Mouse (Mus musculus) brain, adult 2 months (tissue): ENCODE measurements around the gene Slc11a2.
"Not testable (repeated sequence)": the region's sequence is repeated elsewhere in the genome, so short reads cannot be mapped to it uniquely, and the experiment has no call there.

Experiments
- DNase-seq: peaks from one replicate; pipeline ENCODE4 v3.0.0; 2011; ENCODE audit warnings: low read depth, low spot score

Gene Slc11a2

DNA sequence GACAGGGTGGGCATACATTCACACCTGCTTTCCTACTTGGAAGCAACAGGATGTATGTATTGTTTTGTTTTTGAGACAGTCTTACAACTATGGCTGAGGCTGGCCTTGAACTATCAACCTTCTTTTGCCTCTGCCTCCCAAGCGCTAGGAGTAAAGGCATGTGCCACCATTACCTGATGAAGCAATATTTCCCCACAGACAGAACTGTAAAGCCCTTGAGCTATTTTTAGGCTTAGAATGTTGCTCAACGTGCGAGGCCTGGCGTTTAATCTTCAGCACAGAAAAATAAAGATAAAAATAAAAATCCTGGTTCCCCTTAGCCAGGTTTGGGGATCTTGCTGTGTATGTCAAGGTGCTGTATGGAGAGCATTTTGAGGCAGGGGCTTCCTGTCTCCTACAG, 11.2 kb upstream of the Slc11a2 start:
- no peak for DNase-seq

DNA sequence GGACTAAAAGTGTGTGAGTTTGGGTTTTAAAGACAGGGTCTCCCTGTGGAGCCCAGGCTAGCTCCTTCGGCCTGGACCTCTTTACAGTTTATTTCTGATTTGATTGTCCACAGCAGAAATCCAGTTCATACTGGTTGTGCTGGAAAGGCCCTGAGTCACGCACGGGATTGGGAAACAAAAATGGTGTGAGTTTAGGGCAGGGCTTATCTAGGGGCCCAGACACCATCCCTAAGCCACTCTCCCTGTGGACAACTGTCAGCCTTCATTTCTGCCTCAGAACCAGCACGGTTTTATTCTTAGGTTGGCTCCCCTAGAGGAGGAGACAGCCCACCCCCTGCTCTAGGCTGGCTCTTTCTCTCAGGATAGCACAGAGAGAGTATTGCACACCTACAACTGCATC, 8.4 kb upstream of the Slc11a2 start:
- no peak for DNase-seq

DNA sequence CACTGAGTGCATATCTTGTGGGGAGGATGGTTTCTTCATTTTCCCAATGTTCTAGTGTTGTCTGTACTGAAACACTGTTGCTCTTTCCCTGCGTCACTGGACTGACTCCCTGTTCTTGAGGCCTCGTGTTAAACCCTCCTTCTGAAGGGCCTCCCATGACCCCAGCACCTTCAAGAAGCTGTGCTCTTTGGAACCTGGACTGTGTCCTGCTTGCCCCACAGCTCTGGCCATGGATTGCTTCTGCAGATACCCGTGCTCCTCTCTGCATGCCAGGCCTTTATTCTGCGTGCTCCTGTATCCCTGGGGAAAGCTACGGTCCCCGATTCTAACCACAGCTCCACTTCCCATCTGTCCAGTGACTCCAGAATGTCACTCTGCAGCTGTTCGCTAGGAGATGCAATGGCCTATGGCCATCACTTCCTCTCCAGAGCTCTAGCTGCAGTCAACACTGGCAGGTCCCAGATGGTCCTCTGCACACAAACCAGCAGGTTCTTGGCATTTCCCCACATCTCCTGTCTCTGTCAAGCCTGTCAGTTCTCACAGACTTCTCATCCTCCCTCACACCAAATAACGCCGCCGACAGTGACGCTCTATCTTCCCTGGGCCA, 5.2 kb upstream of the Slc11a2 start:
- peak; percentile 86 for DNase-seq

DNA sequence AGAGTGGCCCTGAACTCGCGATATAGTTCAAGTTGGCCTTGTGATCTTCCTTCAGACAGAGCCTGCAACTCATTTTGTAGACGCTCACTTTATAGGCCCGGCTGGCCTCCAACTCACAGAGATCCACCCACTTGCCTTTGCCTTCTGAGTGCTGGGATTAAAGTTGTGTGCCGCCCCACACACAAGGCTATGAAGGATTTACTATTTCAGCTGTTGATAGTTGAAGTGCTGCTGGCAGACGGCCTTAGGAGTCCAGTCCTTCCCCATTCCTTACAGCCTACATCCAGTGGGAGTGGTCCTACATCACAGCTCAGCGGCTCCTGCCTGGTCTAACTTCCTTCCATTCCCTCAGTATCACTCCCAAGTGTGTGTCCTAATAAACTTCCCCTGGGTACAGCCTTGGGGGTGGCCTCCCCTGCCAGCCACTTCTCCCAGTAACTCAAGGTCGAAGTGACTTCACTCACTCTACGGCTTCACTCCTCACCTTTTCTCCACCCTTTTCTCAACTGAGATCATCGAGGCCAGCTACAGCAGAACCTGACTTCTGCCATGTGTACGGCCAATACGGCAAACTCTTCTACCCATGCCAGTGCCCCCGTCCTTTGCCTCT, 3.5 kb upstream of the Slc11a2 start:
- no peak for DNase-seq

- DNase-seq: peak; percentile 44
These were observed 956 bp downstream of the Slc11a2 start for GRCm38 (mm10) chr15:100423916-100424315.

DNA sequence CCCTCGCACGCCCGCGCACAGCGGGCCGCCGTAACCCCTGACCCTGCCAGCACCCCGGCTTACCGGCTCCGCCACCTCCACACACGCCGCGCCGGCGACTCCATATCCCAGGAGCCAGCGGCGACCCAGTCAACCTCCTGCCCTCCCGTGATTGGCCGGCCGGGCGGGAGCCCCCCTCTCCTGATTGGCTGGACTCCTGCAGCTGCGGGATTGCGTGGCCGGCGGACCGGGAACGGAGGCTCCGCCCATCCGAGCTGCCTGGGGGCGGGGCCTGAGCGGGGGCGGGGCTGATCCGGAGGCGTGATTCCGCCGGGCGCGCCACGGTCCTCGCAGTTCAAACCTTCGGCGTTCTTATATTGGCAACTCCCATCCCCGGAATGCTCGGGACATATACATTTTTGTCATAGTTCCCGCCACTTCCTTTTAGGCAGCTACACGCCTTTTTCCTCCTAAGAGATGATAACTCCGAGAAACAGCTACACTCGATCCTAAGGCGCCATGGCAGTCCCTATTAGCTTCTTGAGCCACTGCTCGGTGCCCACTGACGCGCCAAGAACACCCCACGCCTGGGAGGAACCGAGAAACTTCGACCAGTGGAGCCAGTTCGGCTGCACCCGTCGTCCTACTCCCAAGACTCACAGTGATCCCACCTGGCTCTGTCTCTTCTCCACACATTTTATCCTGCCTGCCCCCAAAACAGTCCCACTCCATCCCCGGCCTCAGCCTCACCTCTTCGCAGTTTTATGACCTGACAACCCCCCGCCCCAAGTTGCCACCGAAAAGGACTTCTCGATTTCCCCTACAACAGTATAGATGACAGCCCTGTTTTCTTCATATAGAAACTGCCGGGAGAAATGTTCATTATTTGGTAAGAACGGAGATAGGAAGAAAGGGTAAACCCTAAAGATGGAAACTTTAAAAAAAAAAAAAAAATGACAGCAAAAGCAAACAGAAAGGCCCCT, 1.7 kb downstream of the Slc11a2 start:
- peak; percentile 98 for DNase-seq

GRCm38 (mm10) chr15:100422476-100422875, 2.4 kb downstream of the Slc11a2 start:
- peak; percentile 40 for DNase-seq

DNA sequence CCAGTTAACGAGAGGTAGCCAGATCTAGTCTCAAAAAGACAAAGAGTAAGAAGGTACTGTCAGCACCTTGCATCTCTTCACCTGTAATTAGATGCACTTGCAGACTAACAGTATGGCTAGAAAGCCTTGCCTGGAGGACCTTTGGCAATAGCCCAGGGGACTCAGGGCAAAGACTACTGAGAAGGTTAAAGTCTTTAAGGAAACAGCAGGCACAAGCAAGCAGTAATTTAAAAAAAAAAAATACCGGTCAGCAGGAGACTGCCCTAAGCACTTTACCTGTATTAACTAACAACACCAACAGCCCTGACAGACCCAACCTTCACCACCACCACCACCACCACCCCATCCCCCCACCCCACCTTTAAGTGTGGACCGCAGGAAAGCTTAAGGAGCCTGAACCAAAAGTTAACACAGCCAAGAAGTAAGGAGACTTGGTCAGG, 3.1 kb downstream of the Slc11a2 start, which contains the start of gene Gm5475:
TSS of gene Gm5475 (plus strand) at position 390 of the 440 bp plus-strand sequence.
- DNase-seq: not testable (repeated sequence)

DNA sequence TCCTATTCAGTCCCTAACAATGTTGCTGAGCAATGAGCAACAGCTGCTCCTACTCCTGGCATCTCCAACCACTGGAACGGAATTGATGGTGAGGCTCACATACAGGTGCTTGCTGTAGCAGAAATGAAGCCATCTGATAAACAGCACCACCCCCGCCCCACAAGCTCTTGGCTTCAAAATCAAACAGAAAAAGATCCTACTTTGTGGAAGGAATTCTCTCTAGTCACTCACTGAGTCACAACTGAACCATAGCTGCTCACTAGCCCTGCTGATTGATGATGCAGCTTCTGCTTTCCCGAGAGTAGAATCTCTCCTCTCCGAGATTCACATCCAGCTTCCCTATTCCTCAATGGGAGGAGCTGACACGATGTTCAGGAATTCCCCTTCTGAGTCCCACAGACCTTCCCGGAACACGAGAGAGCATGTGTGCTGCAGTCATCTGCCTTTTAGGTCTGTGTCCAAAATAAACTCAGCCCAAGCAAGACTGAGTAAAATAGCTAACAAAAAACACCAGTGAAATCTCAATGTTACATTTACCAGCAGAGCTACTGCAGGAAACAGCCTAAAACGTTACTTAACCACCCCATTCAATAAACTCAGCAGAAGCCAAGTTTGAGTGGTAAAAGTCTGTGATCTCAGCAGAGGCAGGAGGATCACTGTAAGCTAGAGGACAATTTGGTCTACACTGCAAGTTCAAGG, 3.7 kb downstream of the Slc11a2 start:
- DNase-seq: peak; percentile 54

DNA sequence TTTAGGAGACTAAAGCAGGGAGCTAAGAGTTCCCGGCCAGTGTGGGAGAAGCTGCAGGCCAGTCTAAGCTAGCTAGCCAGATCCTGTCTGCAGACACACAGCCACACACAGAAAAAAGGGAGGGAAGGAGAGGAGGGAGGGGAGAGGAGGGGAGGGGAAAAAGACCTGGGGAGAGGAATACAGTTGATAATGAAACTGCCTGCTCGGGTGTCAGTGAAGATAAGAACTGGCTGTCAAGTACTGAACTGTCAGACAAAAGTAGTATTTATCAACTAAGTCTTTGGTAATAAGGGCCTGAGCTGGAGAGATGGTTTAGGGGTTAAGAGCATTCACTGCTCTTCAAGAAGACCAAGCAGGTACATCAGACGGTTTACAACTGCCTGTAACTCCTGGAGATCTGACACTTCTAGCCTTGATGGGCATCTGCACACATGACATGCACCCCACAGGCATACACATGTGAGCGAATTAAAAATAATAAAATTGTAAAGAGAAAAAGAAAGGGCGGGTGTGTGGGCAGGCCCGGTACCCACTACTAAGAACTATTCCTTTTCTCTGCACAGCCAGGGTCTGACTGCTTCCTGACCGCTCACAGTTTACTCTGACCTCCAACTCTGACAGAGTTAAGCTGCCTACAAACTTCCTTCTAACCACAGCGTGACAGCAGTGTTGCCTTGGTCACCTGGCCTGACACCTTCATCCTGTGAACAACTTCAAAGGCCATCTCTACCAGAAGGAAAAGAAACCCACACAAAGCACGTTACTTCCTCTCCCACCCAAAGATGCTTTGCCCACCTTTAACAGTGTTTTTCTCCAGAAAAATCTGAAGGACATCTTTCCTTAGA, 4.7 kb downstream of the Slc11a2 start:
- DNase-seq: no peak

- DNase-seq: peak; percentile 10
These were observed 5.6 kb downstream of the Slc11a2 start for GRCm38 (mm10) chr15:100419311-100419710.

- DNase-seq: no peak
These were observed 6.9 kb downstream of the Slc11a2 start for GRCm38 (mm10) chr15:100417854-100418450.

DNA sequence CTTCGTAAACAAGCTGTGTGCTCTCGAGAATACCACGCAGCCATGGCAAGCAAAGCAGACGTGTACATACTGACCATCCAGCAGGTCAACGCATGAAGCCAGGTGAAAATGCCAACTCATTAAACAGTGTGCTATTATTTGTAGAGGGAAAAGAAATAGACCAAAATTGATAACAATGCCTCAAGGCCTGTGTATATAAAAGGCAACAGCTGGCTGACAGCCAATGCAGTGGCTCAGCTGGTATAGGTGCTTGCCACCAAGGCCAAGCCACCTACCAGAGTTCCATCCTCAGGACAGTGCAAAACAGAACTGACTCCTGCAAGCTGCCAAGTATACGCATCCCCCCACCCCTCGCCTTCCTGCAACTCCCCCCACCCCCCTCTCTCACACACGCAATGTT, 9.2 kb downstream of the Slc11a2 start:
- DNase-seq: no peak

DNA sequence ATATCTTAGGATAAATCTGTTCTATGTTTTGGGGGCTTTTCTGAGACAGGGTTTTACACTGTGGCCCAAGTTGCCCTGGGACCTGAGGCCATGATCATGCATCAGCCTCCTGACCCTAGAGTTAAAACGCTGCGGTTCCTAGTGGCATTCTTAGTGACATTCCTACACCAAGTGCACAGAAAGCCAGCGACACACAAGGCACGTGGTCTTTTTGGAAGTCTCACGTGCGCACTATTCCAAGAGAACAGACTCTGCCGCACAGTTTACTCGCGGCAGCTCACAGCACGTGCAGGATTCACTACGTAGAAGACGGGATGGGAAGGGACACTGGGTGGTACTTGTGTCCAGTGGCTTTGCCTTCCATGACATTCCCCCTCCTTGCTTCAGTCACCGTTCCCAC, 9.9 kb downstream of the Slc11a2 start:
- DNase-seq: no peak

DNA sequence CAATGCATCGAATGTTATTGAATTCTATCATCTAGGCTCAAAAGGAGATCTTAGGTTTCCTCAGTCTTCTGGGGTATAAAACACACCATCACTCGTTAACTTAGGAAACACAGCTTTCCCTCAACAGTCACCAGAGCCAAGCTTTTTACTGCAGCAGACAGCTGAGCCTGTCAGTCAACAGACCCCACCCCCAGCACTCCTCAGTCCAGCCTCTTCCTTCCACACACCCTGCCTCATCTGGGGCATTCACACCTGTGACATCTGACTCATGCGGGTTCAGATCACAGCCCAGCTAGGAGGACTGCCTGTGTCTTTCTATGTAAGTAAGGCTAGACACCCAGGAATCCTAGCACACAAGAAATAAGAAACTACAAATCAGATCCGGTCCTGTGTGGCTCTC, 10.9 kb downstream of the Slc11a2 start:
- no peak for DNase-seq

DNA sequence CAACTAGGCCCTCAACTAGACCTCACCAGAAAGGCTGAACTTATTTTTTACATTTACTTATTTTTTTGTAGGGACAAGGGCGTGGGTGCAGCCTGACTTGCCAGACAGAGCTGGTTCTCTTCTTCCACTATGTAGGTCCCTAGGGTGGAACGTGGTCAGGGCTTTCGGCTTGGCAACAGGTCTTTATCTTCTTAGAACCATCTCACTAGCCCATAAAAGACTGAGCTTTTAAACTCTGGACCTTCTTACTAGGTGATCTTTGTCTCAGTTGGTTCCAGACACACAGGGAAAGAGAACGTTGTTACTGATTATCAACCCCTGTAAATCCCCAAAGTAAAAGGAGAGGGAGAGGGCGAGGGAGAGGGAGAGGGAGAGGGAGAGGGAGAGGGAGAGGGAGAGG, 11.6 kb downstream of the Slc11a2 start:
- no peak for DNase-seq

GRCm38 (mm10) chr15:100411731-100412130, 13.1 kb downstream of the Slc11a2 start:
- DNase-seq: no peak

GRCm38 (mm10) chr15:100410918-100411672, 13.8 kb downstream of the Slc11a2 start:
- DNase-seq: no peak

GRCm38 (mm10) chr15:100406088-100406487, 18.8 kb downstream of the Slc11a2 start:
- DNase-seq: no peak
